Mouse (Mus musculus) Patski (cell line): Measurements from ENCODE around the gene Wdr45b. TPM values are rescaled to one million over a fixed set of nuclear protein-coding genes. Genes with fewer than 3 reads are reported as not detected.
A peak's percentile ranks its signal among the peaks of the same experiment; 100 is the strongest.
"Not testable (repeated sequence)": the region's sequence is repeated elsewhere in the genome, so short reads cannot be mapped to it uniquely, and the experiment has no call there.

ENCODE experiments used
- ATAC-seq: fragments of 100-300 bp; one replicate; pipeline ENCODE4 v1.8.0; 2021
- CTCF ChIA-PET: fragments of 350-600 bp; sonication (Branson Sonifier 250); formaldehyde crosslinking; loops from one replicate; lab custom pipeline; 2022; ENCODE audit warnings: inconsistent platforms; lab: Charles Lee
- POLR2A ChIA-PET: fragments of 350-600 bp; sonication (Branson Sonifier 250); formaldehyde crosslinking; loops from one replicate; lab custom pipeline; 2022; ENCODE audit warnings: antibody characterized with exemption, inconsistent platforms; lab: Charles Lee
- DNase-seq: peaks from one replicate; pipeline ENCODE4 v3.0.0-alpha.2; 2011; ENCODE audit warnings: low read depth, low spot score
- H3K27me3 ChIP-seq: fragments of 371-371 bp; one replicate; pipeline ENCODE4 v1.5.1; 2021
- CTCF ChIP-seq: fragments of 100-300 bp; IDR thresholded peaks from one replicate; pipeline ENCODE4 v1.5.1; 2021
- in situ Hi-C: fragments of 300-500 bp; cut with MboI; formaldehyde crosslinking; loops from 3 replicates; pipeline ENCODE4 v1.11.1; 2018; ENCODE audit warnings: low pct_unique_long_range_greater_than_20kb, mixed read lengths
- polyA plus RNA-seq: library from polyadenylated mRNA; unstranded; gene quantifications from one replicate; pipeline ENCODE4 v1.2.3, GENCODE M21; 2021

Wdr45b gene
- polyA plus RNA-seq, 1 experiment from 2014 or later, result 74.1 TPM

- ChIA-PET POLR2A (no interaction called here), CTCF (interaction anchor here (1.1 kb wide), 1 partner anchor 8 kb away, joined by 3 read pairs; no protein-coding TSS in a partner anchor)
- DNase-seq, result no peak
- ATAC-seq, result no peak
- in situ Hi-C loops, result no loop called here
- no peak for TF ChIP-seq CTCF
- no peaks in the 10 kb centered on the region for H3K27me3 ChIP-seq
These were observed 25.6 kb downstream of the Wdr45b start for GRCm38 (mm10) chr11:121328619-121329018.

GRCm38 (mm10) chr11:121328206-121328605 is 26.0 kb downstream of the Wdr45b start:
- in situ Hi-C loops, result no loop called here
- no peak for TF ChIP-seq CTCF
- POLR2A ChIA-PET, result no interaction called here
- DNase-seq (no peak), ATAC-seq (no peak)
- no peaks in the 10 kb centered on the region for H3K27me3 ChIP-seq
- CTCF ChIA-PET, result interaction anchor here (1.1 kb wide), 1 partner anchor 9 kb away, joined by 3 read pairs; no protein-coding TSS in a partner anchor

GRCm38 (mm10) chr11:121326681-121327080 is 27.6 kb downstream of the Wdr45b start:
- TF ChIP-seq CTCF, result no peak
- DNase-seq, result no peak
- CTCF ChIA-PET, result no interaction called here
- POLR2A ChIA-PET, result interaction anchor here (0.7 to 1.5 kb wide), 2 partner anchors 25 to 28 kb away, joined by 3 read pairs; no protein-coding TSS in a partner anchor
- no peaks in the 10 kb centered on the region for H3K27me3 ChIP-seq
- ATAC-seq, result no peak
- in situ Hi-C loops, result no loop called here

- TF ChIP-seq CTCF, result no peak
- ChIA-PET POLR2A (interaction anchor here (0.7 to 1.5 kb wide), 2 partner anchors 24 to 29 kb away, joined by 3 read pairs; no protein-coding TSS in a partner anchor), CTCF (interaction anchor here (0.9 kb wide), 1 partner anchor 29 kb away, joined by 3 read pairs; no protein-coding TSS in a partner anchor)
- ATAC-seq (no peak), DNase-seq (no peak)
- in situ Hi-C loops, result no loop called here
- no peaks in the 10 kb centered on the region for H3K27me3 ChIP-seq
These were observed 28.2 kb downstream of the Wdr45b start for GRCm38 (mm10) chr11:121326034-121326433.

GRCm38 (mm10) chr11:121307712-121308111 is 46.5 kb downstream of the Wdr45b start:
- ATAC-seq, CTCF ChIA-PET, POLR2A ChIA-PET, H3K27me3 ChIP-seq, DNase-seq, in situ Hi-C loops: not testable (repeated sequence)

- in situ Hi-C loops, result no loop called here
- H3K27me3 ChIP-seq, result no peaks in the 10 kb centered on the region
- no peak for TF ChIP-seq CTCF
- CTCF ChIA-PET, result no interaction called here
- ATAC-seq, result no peak
- DNase-seq, result no peak
- POLR2A ChIA-PET, result no interaction called here
These were observed 47.6 kb downstream of the Wdr45b start for GRCm38 (mm10) chr11:121306608-121307007.

GRCm38 (mm10) chr11:121305371-121305770 is 48.9 kb downstream of the Wdr45b start:
- no peak for DNase-seq
- no peaks in the 10 kb centered on the region for H3K27me3 ChIP-seq
- no peak for ATAC-seq
- in situ Hi-C loops, result no loop called here
- TF ChIP-seq CTCF, result no peak
- ChIA-PET POLR2A (no interaction called here), CTCF (no interaction called here)

- ChIA-PET CTCF (no interaction called here), POLR2A (interaction anchor here (0.7 kb wide), 1 partner anchor 70 kb away, joined by 4 read pairs; no protein-coding TSS in a partner anchor)
- in situ Hi-C loops, result no loop called here
- peak; percentile 47 for ATAC-seq
- no peaks in the 10 kb centered on the region for H3K27me3 ChIP-seq
- no peak for TF ChIP-seq CTCF
- DNase-seq, result no peak
These were observed 54.0 kb downstream of the Wdr45b start for GRCm38 (mm10) chr11:121300265-121300664.

- ATAC-seq, result no peak
These were observed 55.8 kb downstream of the Wdr45b start for GRCm38 (mm10) chr11:121298493-121298892.

GRCm38 (mm10) chr11:121294771-121295170 is 59.5 kb downstream of the Wdr45b start:
- in situ Hi-C loops, result no loop called here
- DNase-seq (no peak), ATAC-seq (no peak)
- H3K27me3 ChIP-seq, result no peaks in the 10 kb centered on the region
- POLR2A ChIA-PET, result no interaction called here
- CTCF ChIA-PET, result no interaction called here
- no peak for TF ChIP-seq CTCF

More at GRCm38 (mm10) chr11:121298493-121298892, 55.8 kb downstream of the Wdr45b start:
- in situ Hi-C loops, result no loop called here
- ChIA-PET POLR2A (no interaction called here), CTCF (interaction anchor here (0.9 kb wide), 1 partner anchor 31 kb away, joined by 3 read pairs; no protein-coding TSS in a partner anchor)
- TF ChIP-seq CTCF, result no peak
- no peak for DNase-seq
- no peaks in the 10 kb centered on the region for H3K27me3 ChIP-seq

GRCm38 (mm10) chr11:121289859-121290258 is 64.4 kb downstream of the Wdr45b start:
- in situ Hi-C loops, result no loop called here
- no peak for TF ChIP-seq CTCF
- ChIA-PET POLR2A (no interaction called here), CTCF (no interaction called here)
- DNase-seq (no peak), ATAC-seq (no peak)
- no peaks in the 10 kb centered on the region for H3K27me3 ChIP-seq
